Comparison of ENCODE assay signal across 12 mouse cellular contexts in the genomic region with DNA sequence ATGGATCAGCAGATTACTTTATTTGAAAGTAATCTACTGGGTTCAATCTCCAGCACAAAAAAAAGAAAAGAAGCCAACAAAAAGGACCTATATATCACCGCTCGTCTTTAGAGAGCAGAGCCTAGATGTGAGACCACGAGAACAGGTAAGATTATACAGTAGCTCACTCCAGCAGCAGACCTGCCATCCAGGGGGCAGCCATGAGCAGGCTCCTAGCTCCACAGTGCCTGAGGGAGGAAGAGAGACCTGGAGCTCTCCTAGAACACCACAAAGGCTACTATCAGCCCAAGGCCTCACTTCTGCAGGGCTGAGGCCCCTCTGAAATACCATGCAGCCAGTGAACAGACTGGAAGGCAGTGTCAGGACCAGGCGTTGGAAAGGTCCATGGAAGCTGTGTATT. TPM values are rescaled to one million over a fixed set of nuclear protein-coding genes. Genes with fewer than 3 reads are reported as not detected.
A peak's percentile ranks its signal among the peaks of the same experiment; 100 is the strongest.
DNase-seq lines count a peak whose midpoint lies in the region; ATAC-seq and TF ChIP-seq lines count a peak whose summit lies in the region.
"Had no signal": no experiment of that assay in that cellular context is flagged by ENCODE, and none has a peak within 500 bp of the region (broad histone marks: within the 10 kb centered on the region; RNA-seq: fewer than 3 reads in every experiment).

No protein-coding gene starts in this region.

- no peak overlapping the region for H3K4me2 ChIP-seq in kidney, postnatal 0 days (ENCODE audit: low read length)
- H3K4me2 ChIP-seq in kidney, embryonic 16.5 days (replicated peaks; ENCODE audit: low read depth, low read length), result no peak overlapping the region
- H3K4me2 ChIP-seq in liver, postnatal 0 days (ENCODE audit: low read depth, low read length), result no peak overlapping the region
- H3K4me2 ChIP-seq: lung, embryonic 15.5 days had no signal

- no peaks in the 10 kb centered on the region for H3K9me3 ChIP-seq in kidney, postnatal 0 days (replicated peaks; ENCODE audit: low read length)
- no peaks in the 10 kb centered on the region for H3K9me3 ChIP-seq in kidney, embryonic 16.5 days (ENCODE audit: low read length)
- no peaks in the 10 kb centered on the region for H3K9me3 ChIP-seq in liver, postnatal 0 days (ENCODE audit: low read length)
- H3K9me3 ChIP-seq: lung, embryonic 15.5 days had no signal

- H3K36me3 ChIP-seq in kidney, postnatal 0 days (ENCODE audit: insufficient read depth, low read length), result peaks cover 71% of the 10 kb centered on the region
- H3K36me3 ChIP-seq in kidney, embryonic 16.5 days (ENCODE audit: insufficient read depth, low read length), result peaks cover 56% of the 10 kb centered on the region
- peaks cover 75% of the 10 kb centered on the region for H3K36me3 ChIP-seq in liver, postnatal 0 days (replicated peaks; ENCODE audit: insufficient read depth, low read length)

- no peak for TF ChIP-seq EP300 in liver, postnatal 0 days (IDR thresholded peaks at IDR 0.05; ENCODE audit: low read depth)

- no peak for ATAC-seq in kidney, postnatal 0 days (replicated peaks; ENCODE audit: low FRiP score, low read depth)
- no peak for ATAC-seq in kidney, embryonic 16.5 days (ENCODE audit: low FRiP score, low TSS enrichment)
- no peak for ATAC-seq in liver, postnatal 0 days

- WGBS in cerebellum, adult 2 months, result 85% methylated on average over 4 of the region's 4 CpGs
- WGBS in kidney, postnatal 0 days, result 77% methylated on average over 4 of the region's 4 CpGs
- 75% methylated on average over 4 of the region's 4 CpGs for WGBS in kidney, embryonic 16.5 days
- WGBS in liver, postnatal 0 days (ENCODE audit: insufficient replicate concordance), result 75% methylated on average over 4 of the region's 4 CpGs

- H3K27ac ChIP-seq in cerebellum, adult 2 months (ENCODE audit: insufficient read depth, low read length), result 0 out of 2 replicates have a peak overlapping the region, but pooled peaks have one; percentile 12
- 0 out of 2 replicates have a peak overlapping the region, but pooled peaks have one; percentile 13 for H3K27ac ChIP-seq in kidney, postnatal 0 days
- H3K27ac ChIP-seq in kidney, embryonic 16.5 days (ENCODE audit: low read length), result no peak overlapping the region; the same call in 1 of the 2 replicates
- no peak overlapping the region for H3K27ac ChIP-seq in liver, postnatal 0 days (ENCODE audit: low read depth)

- H3K9ac ChIP-seq in kidney, postnatal 0 days (ENCODE audit: low read depth, low read length), result no peak overlapping the region
- no peak overlapping the region for H3K9ac ChIP-seq in kidney, embryonic 16.5 days (replicated peaks; ENCODE audit: low read length)
- H3K9ac ChIP-seq in liver, postnatal 0 days (replicated peaks), result no peak overlapping the region
- H3K9ac ChIP-seq: lung, embryonic 15.5 days had no signal

- TF ChIP-seq CTCF in cerebellum, adult 2 months (IDR thresholded peaks at IDR 0.05; ENCODE audit: borderline replicate concordance, insufficient read depth, low read depth, low read length), result peak; percentile 40; the same call in 1 of the 2 replicates
- peak; percentile 45; the same call in 1 of the 2 replicates for TF ChIP-seq CTCF in kidney, postnatal 0 days (IDR thresholded peaks at IDR 0.05; ENCODE audit: low read depth)
- TF ChIP-seq CTCF in liver, postnatal 0 days (IDR thresholded peaks at IDR 0.05; ENCODE audit: low read depth), result peak; percentile 46

- H3K4me1 ChIP-seq in cerebellum, adult 2 months (ENCODE audit: control insufficient read depth, insufficient read depth, low read length), result peaks cover 67% of the 10 kb centered on the region
- H3K4me1 ChIP-seq in kidney, postnatal 0 days (replicated peaks; ENCODE audit: insufficient read depth, low read length), result peaks cover 32% of the 10 kb centered on the region
- H3K4me1 ChIP-seq in kidney, embryonic 16.5 days (ENCODE audit: insufficient read depth, low read length), result peaks cover 35% of the 10 kb centered on the region
- H3K4me1 ChIP-seq in liver, postnatal 0 days (ENCODE audit: insufficient read depth), result peaks cover 60% of the 10 kb centered on the region

- DNase-seq in cerebellum, adult 2 months, result no peak
- no peak for DNase-seq in cerebellum, adult 9-11 months
- DNase-seq in kidney, postnatal 0 days (ENCODE audit: low spot score), result no peak
- DNase-seq in ZHBTc4 (ENCODE audit: low read depth, low spot score), result peak; percentile 52
- DNase-seq in liver, postnatal 0 days, result no peak
- DNase-seq in adrenal gland, postnatal 4 days (ENCODE audit: low spot score in 2 of 2), result no peak
- no peak for DNase-seq in layer of hippocampus, adult 9-10 months (ENCODE audit: low spot score)
- DNase-seq: embryo, embryonic 11 days; gastrocnemius, postnatal 25 days had no signal

- no peaks in the 10 kb centered on the region for H3K27me3 ChIP-seq in cerebellum, adult 2 months (ENCODE audit: control insufficient read depth, insufficient read depth, low read length)
- H3K27me3 ChIP-seq in kidney, postnatal 0 days (ENCODE audit: insufficient read depth, low read length), result no peaks in the 10 kb centered on the region
- no peaks in the 10 kb centered on the region for H3K27me3 ChIP-seq in kidney, embryonic 16.5 days (ENCODE audit: insufficient read depth, low read length)
- no peaks in the 10 kb centered on the region for H3K27me3 ChIP-seq in liver, postnatal 0 days (ENCODE audit: insufficient read depth, low read length)
- H3K27me3 ChIP-seq: lung, embryonic 15.5 days had no signal

- no peak overlapping the region for H3K4me3 ChIP-seq in cerebellum, adult 2 months (replicated peaks; ENCODE audit: insufficient read depth, low read depth, low read length)
- no peak overlapping the region for H3K4me3 ChIP-seq in kidney, postnatal 0 days (replicated peaks; ENCODE audit: low read depth, low read length)
- H3K4me3 ChIP-seq in kidney, embryonic 16.5 days (ENCODE audit: low read length), result no peak overlapping the region
- no peak overlapping the region for H3K4me3 ChIP-seq in liver, postnatal 0 days (ENCODE audit: low read depth, low read length)
- H3K4me3 ChIP-seq: lung, embryonic 15.5 days had no signal

- no peak for TF ChIP-seq POLR2A in cerebellum, adult 2 months (IDR thresholded peaks at IDR 0.05; ENCODE audit: borderline replicate concordance, insufficient read depth, low read length)

RNA-seq across cellular contexts. Expression of gene Myh9, which starts 39.0 kb away (rescaled TPM):
- polyA plus RNA-seq in cerebellum, adult 2 months (2012; rRNA removed), result 44.2 and 45.2 TPM in 2 replicates
- polyA plus RNA-seq in kidney, postnatal 0 days (2015; fragmentation: Nextera tagmentation; extraction: Ambion mirVana), result 52.9 and 57.2 TPM in 2 replicates
- polyA plus RNA-seq in kidney, embryonic 16.5 days (2015; fragmentation: Nextera tagmentation; extraction: Ambion mirVana), result 55.4 and 64.5 TPM in 2 replicates
- 17.7 and 22.4 TPM in 2 replicates for polyA plus RNA-seq in liver, postnatal 0 days (2015; fragmentation: Nextera tagmentation; extraction: Ambion mirVana)
- 100 to 1,000 TPM; 251 to 311 TPM for total RNA-seq in adrenal gland, postnatal 4 days (2021)

RNA-seq across cellular contexts. Expression of gene Apol8, which starts 46.2 kb away (rescaled TPM):
- polyA plus RNA-seq in cerebellum, adult 2 months (2012; rRNA removed), result 6.9 and 8.2 TPM in 2 replicates
- not detected in 2 replicates for polyA plus RNA-seq in kidney, postnatal 0 days (2015; fragmentation: Nextera tagmentation; extraction: Ambion mirVana)
- 0.19 and 0.21 TPM in 2 replicates for polyA plus RNA-seq in kidney, embryonic 16.5 days (2015; fragmentation: Nextera tagmentation; extraction: Ambion mirVana)
- 7.7 and 9.8 TPM in 2 replicates for polyA plus RNA-seq in liver, postnatal 0 days (2015; fragmentation: Nextera tagmentation; extraction: Ambion mirVana)
- 1 to 10 TPM; 1.7 to 4.8 TPM for total RNA-seq in adrenal gland, postnatal 4 days (2021)
- total RNA-seq: adrenal gland, adult 18-20 months had no signal
- polyA plus RNA-seq: lung, embryonic 15.5 days had no signal

Comparison
In these comparisons a context has a peak if more than half of its experiments do, and no peak if none do; other contexts are left out.
1. H3K27ac ChIP-seq: peak in cerebellum, adult 2 months (single experiment) and kidney, postnatal 0 days (single experiment); none in kidney, embryonic 16.5 days (single experiment) and liver, postnatal 0 days (single experiment).
2. Peak in every context shown above with its lines, with median percentiles within 50 percentile points of each other: CTCF ChIP-seq.